Mouse (Mus musculus) lung, adult 2 months (tissue): Measurements from ENCODE around the gene Gm20388.

Experiments used
- CTCF ChIP-seq: fragments of 200-500 bp; IDR thresholded peaks from 2 replicates; pipeline ENCODE4 v1.5.1; 2011; ENCODE audit warnings: mild to moderate bottlenecking, low read length, control low read depth; ENCODE audit not compliant: insufficient read depth
- POLR2A ChIP-seq: fragments of 200-500 bp; IDR thresholded peaks from 2 replicates; pipeline ENCODE4 v1.6.1; 2011; ENCODE audit warnings: low read depth, mild to moderate bottlenecking, control low read depth, low read length, borderline replicate concordance; ENCODE audit errors: extremely low read depth

- no peak for TF ChIP-seq CTCF
- TF ChIP-seq POLR2A: no peak
Measured at GRCm38 (mm10) chr8:123005805-123006204, 3095.2 kb downstream of the Gm20388 start.
